Mouse (Mus musculus): ENCODE data around the gene Nt5c2.
"Not testable (repeated sequence)": the region's sequence is repeated elsewhere in the genome, so short reads cannot be mapped to it uniquely, and the experiment has no call there.

The Nt5c2 gene

GRCm38 (mm10) chr19:47015965-47016364 lies 1.0 kb upstream of the Nt5c2 start:
- DNase-seq = no peak

GRCm38 (mm10) chr19:47015396-47015795 lies 443 bp upstream of the Nt5c2 start:
- no peak for DNase-seq

GRCm38 (mm10) chr19:47014159-47014446 lies 850 bp downstream of the Nt5c2 start:
- no peak for DNase-seq

GRCm38 (mm10) chr19:47013340-47014158 lies 1.4 kb downstream of the Nt5c2 start:
- no peak for DNase-seq

GRCm38 (mm10) chr19:47012521-47013130 lies 2.3 kb downstream of the Nt5c2 start:
- no peak for DNase-seq

GRCm38 (mm10) chr19:47009943-47010342 lies 5.0 kb downstream of the Nt5c2 start:
- no peak for DNase-seq

GRCm38 (mm10) chr19:47009420-47009819 lies 5.5 kb downstream of the Nt5c2 start:
- DNase-seq = no peak

GRCm38 (mm10) chr19:47006321-47006720 lies 8.6 kb downstream of the Nt5c2 start:
- DNase-seq = peak; percentile 23

- DNase-seq = no peak
Measured at GRCm38 (mm10) chr19:47005873-47006272, 9.1 kb downstream of the Nt5c2 start.

- DNase-seq = no peak
Measured at GRCm38 (mm10) chr19:47003742-47004511, 11.0 kb downstream of the Nt5c2 start.

- DNase-seq = not testable (repeated sequence)
Measured at GRCm38 (mm10) chr19:47000357-47000756, 14.6 kb downstream of the Nt5c2 start.

GRCm38 (mm10) chr19:46999753-47000152 lies 15.2 kb downstream of the Nt5c2 start:
- DNase-seq = no peak

- DNase-seq = no peak
Measured at GRCm38 (mm10) chr19:46998953-46999352, 16.0 kb downstream of the Nt5c2 start.

GRCm38 (mm10) chr19:46998168-46998870 lies 16.6 kb downstream of the Nt5c2 start:
- DNase-seq = no peak

GRCm38 (mm10) chr19:46996095-46996494 lies 18.9 kb downstream of the Nt5c2 start:
- no peak for DNase-seq

GRCm38 (mm10) chr19:46992329-46992728 lies 22.6 kb downstream of the Nt5c2 start:
- DNase-seq = not testable (repeated sequence)

GRCm38 (mm10) chr19:46991145-46991544 lies 23.8 kb downstream of the Nt5c2 start:
- DNase-seq = peak; percentile 85

GRCm38 (mm10) chr19:46990625-46991024 lies 24.3 kb downstream of the Nt5c2 start:
- not testable (repeated sequence) for DNase-seq

GRCm38 (mm10) chr19:46990153-46990518 lies 24.8 kb downstream of the Nt5c2 start:
- DNase-seq = no peak

- DNase-seq = no peak
Measured at GRCm38 (mm10) chr19:46989479-46990152, 25.3 kb downstream of the Nt5c2 start.

GRCm38 (mm10) chr19:46988231-46989087 lies 26.5 kb downstream of the Nt5c2 start:
- peak; percentile 49 for DNase-seq

- no peak for DNase-seq
Measured at GRCm38 (mm10) chr19:46987646-46988045, 27.3 kb downstream of the Nt5c2 start.
